Mouse (Mus musculus) stomach, postnatal 0 days (tissue): ENCODE data around the gene Myo15b. TPM values are rescaled to one million over a fixed set of nuclear protein-coding genes. Genes with fewer than 3 reads are reported as not detected.

Source experiments
- ATAC-seq: fragments of 200-750 bp; cut with Nextera tagmentation; 2 replicates; pipeline ENCODE4 v1.8.0; 2017; ENCODE audit not compliant: low FRiP score, low TSS enrichment
- DNase-seq: peaks from one replicate; pipeline ENCODE4 v3.0.0-alpha.2; 2016; ENCODE audit warnings: low spot score
- H3K27ac ChIP-seq: fragments of 300-500 bp; sonication (generic); replicated peaks from 2 replicates; pipeline ENCODE4 v1.5.1; 2014; ENCODE audit warnings: mild to moderate bottlenecking, control low read depth
- H3K27me3 ChIP-seq: fragments of 300-500 bp; sonication (generic); 2 replicates; pipeline ENCODE4 v1.6.1; 2014; ENCODE audit warnings: low read length; ENCODE audit not compliant: control insufficient read depth, insufficient read depth
- H3K36me3 ChIP-seq: fragments of 300-500 bp; sonication (generic); 2 replicates; pipeline ENCODE4 v1.6.1; 2014; ENCODE audit warnings: low read length, mixed read lengths; ENCODE audit not compliant: control insufficient read depth, insufficient read depth
- H3K4me1 ChIP-seq: fragments of 300-500 bp; sonication (generic); replicated peaks from 2 replicates; pipeline ENCODE4 v1.6.1; 2014; ENCODE audit warnings: antibody characterized with exemption; ENCODE audit not compliant: control insufficient read depth, insufficient read depth
- H3K4me2 ChIP-seq: fragments of 300-500 bp; sonication (generic); replicated peaks from 2 replicates; pipeline ENCODE4 v1.6.1; 2014; ENCODE audit warnings: low read depth, mild to moderate bottlenecking, control low read depth, moderate library complexity
- H3K4me3 ChIP-seq: fragments of 300-500 bp; sonication (generic); 2 replicates; pipeline ENCODE4 v1.5.1; 2014; ENCODE audit warnings: low read depth, low read length, control low read depth
- H3K9ac ChIP-seq: fragments of 300-500 bp; sonication (generic); 2 replicates; pipeline ENCODE4 v1.6.1; 2014; ENCODE audit warnings: mild to moderate bottlenecking, low read length, control low read depth, mixed read lengths
- H3K9me3 ChIP-seq: fragments of 300-500 bp; sonication (generic); 2 replicates; pipeline ENCODE4 v1.6.1; 2016; ENCODE audit warnings: low read length; ENCODE audit not compliant: control insufficient read depth
- CTCF ChIP-seq: IDR thresholded peaks from 2 replicates; pipeline ENCODE4 v1.5.1; 2016; ENCODE audit warnings: antibody characterized with exemption, low read depth, mild to moderate bottlenecking, moderate library complexity
- EP300 ChIP-seq: optimal IDR thresholded peaks from 2 replicates; pipeline ENCODE3; 2016; ENCODE audit warnings: antibody characterized with exemption
- WGBS: fragments of 180-500 bp; shearing (Covaris S2); extraction: QIAGEN DNeasy Blood & Tissue Kit; methylation state at CpG from one replicate; pipeline ENCODE4 v1.1.7; 2014; 5-methylcytosine and 5-hydroxymethylcytosine counted together
- polyA plus RNA-seq: library from polyadenylated mRNA; unstranded; fragments of >200 nt; fragmentation: Nextera tagmentation; extraction: Ambion mirVana; gene quantifications from 2 replicates; pipeline ENCODE4 v1.2.1, GENCODE M21; 2015

Myo15b gene
- polyA plus RNA-seq, 1 experiment from 2014 or later: 16.0 TPM

GRCm38 (mm10) chr11:115827624-115828023 lies 30.6 kb upstream of the Myo15b start:
- Histone ChIP-seq H3K9ac (no peak overlapping the region), H3K4me1 (peaks cover 13% of the 10 kb centered on the region), H3K4me3 (no peak overlapping the region), H3K27ac (peak overlapping the region; percentile 78), H3K4me2 (no peak overlapping the region; the same call in 1 of the 2 replicates), H3K27me3 (no peaks in the 10 kb centered on the region), H3K9me3 (no peaks in the 10 kb centered on the region), H3K36me3 (no peaks in the 10 kb centered on the region)
- DNase-seq: no peak
- 56% methylated on average over 6 of the region's 6 CpGs for WGBS
- no peak for ATAC-seq
- TF ChIP-seq CTCF (no peak), EP300 (no peak)

- no peak for ATAC-seq
- Histone ChIP-seq H3K36me3 (no peaks in the 10 kb centered on the region), H3K9ac (no peak overlapping the region), H3K4me3 (no peak overlapping the region), H3K4me1 (peaks cover 15% of the 10 kb centered on the region), H3K9me3 (no peaks in the 10 kb centered on the region), H3K27me3 (no peaks in the 10 kb centered on the region), H3K27ac (peak overlapping the region; percentile 53; the same call in 1 of the 2 replicates), H3K4me2 (no peak overlapping the region)
- DNase-seq: no peak
- TF ChIP-seq EP300 (no peak), CTCF (no peak)
- WGBS: 53% methylated on average over 4 of the region's 4 CpGs
These were observed 29.2 kb upstream of the Myo15b start for GRCm38 (mm10) chr11:115829036-115829435.

- Histone ChIP-seq H3K4me3 (no peak overlapping the region), H3K4me2 (peak overlapping the region; percentile 27), H3K27ac (peak overlapping the region; percentile 76), H3K27me3 (no peaks in the 10 kb centered on the region), H3K9me3 (no peaks in the 10 kb centered on the region), H3K36me3 (no peaks in the 10 kb centered on the region), H3K4me1 (peaks cover 15% of the 10 kb centered on the region), H3K9ac (peak overlapping the region; percentile 18; the same call in 1 of the 2 replicates)
- DNase-seq: no peak
- ATAC-seq: 0 out of 2 replicates have a peak, but pooled peaks have one; percentile 5
- 39% methylated on average over 25 of the region's 25 CpGs for WGBS
- TF ChIP-seq CTCF (no peak), EP300 (no peak)
These were observed 27.5 kb upstream of the Myo15b start for GRCm38 (mm10) chr11:115830550-115831325.

- Histone ChIP-seq H3K27ac (peak overlapping the region; percentile 76), H3K36me3 (no peaks in the 10 kb centered on the region), H3K4me3 (no peak overlapping the region), H3K27me3 (no peaks in the 10 kb centered on the region), H3K9me3 (no peaks in the 10 kb centered on the region), H3K9ac (no peak overlapping the region), H3K4me2 (peak overlapping the region; percentile 27; the same call in 1 of the 2 replicates), H3K4me1 (peaks cover 15% of the 10 kb centered on the region)
- TF ChIP-seq CTCF (no peak), EP300 (no peak)
- DNase-seq: no peak
- ATAC-seq: 0 out of 2 replicates have a peak, but pooled peaks have one; percentile 0
- 38% methylated on average over 3 of the region's 3 CpGs for WGBS
These were observed 26.7 kb upstream of the Myo15b start for GRCm38 (mm10) chr11:115831518-115831917.

GRCm38 (mm10) chr11:115832064-115832463 lies 26.1 kb upstream of the Myo15b start:
- TF ChIP-seq CTCF: no peak
- TF ChIP-seq EP300: no peak
- Histone ChIP-seq H3K27me3 (no peaks in the 10 kb centered on the region), H3K9me3 (no peaks in the 10 kb centered on the region), H3K9ac (0 out of 2 replicates have a peak overlapping the region, but pooled peaks have one; percentile 35), H3K36me3 (no peaks in the 10 kb centered on the region), H3K27ac (peak overlapping the region; percentile 76), H3K4me3 (no peak overlapping the region), H3K4me2 (peak overlapping the region; percentile 33), H3K4me1 (peaks cover 15% of the 10 kb centered on the region)
- DNase-seq (no peak), ATAC-seq (peak; percentile 45; the same call in 1 of the 2 replicates)
- 53% methylated on average over 6 of the region's 6 CpGs for WGBS

- H3K4me1 ChIP-seq: peaks cover 15% of the 10 kb centered on the region
- 0 out of 2 replicates have a peak overlapping the region, but pooled peaks have one; percentile 35 for H3K9ac ChIP-seq
- H3K4me3 ChIP-seq: no peak overlapping the region
- ATAC-seq (no peak), DNase-seq (peak; percentile 63)
- WGBS: 15% methylated on average over 8 of the region's 8 CpGs
- H3K4me2 ChIP-seq: peak overlapping the region; percentile 33; the same call in 1 of the 2 replicates
- no peaks in the 10 kb centered on the region for H3K9me3 ChIP-seq
- no peaks in the 10 kb centered on the region for H3K36me3 ChIP-seq
- H3K27ac ChIP-seq: peak overlapping the region; percentile 76
- no peaks in the 10 kb centered on the region for H3K27me3 ChIP-seq
- TF ChIP-seq CTCF: no peak
- TF ChIP-seq EP300: no peak
These were observed 25.7 kb upstream of the Myo15b start for GRCm38 (mm10) chr11:115832523-115832922.
